Mouse (Mus musculus) adrenal gland, adult 8-10 months (tissue): ENCODE measurements around the gene Sinhcaf. TPM values are rescaled to one million over a fixed set of nuclear protein-coding genes. Genes with fewer than 3 reads are reported as not detected.
"Not testable (repeated sequence)": the region's sequence is repeated elsewhere in the genome, so short reads cannot be mapped to it uniquely, and the experiment has no call there.

Experiments
- DNase-seq: peaks from one replicate; pipeline ENCODE4 v3.0.0; 2022
- total RNA-seq, 4 experiments: library from RNA; stranded (reverse); gene quantifications; 2 replicates each; pipeline ENCODE4 v1.2.4; 2022

The Sinhcaf gene
- total RNA-seq, 4 experiments from 2014 or later: 15.5 to 50.0 (median 31.4) TPM

GRCm38 (mm10) chr6:148945509-148946408, 508 bp downstream of the Sinhcaf start:
- peak; percentile 23 for DNase-seq

GRCm38 (mm10) chr6:148944767-148945508, 1.3 kb downstream of the Sinhcaf start:
- peak; percentile 60 for DNase-seq

DNA sequence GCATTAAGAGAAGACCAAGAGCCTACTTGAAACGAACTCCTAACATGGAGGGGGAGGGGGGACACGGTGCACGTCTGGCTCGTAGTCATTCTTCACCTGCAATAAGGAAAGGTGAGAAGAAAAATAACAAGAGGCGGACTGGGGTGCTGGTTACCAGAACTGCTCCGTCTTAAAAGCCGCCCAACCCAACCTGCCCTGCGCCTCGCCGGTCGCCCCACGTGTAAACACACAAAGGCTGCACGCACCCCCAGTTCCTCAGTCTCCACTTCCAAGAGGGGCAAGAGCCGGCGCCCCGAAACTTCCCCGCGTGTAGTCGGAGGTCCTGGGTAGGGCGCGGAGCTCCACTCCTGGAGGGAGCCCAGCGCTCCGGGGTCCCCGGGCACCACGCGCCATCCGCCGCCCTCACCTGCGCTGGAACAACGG, 1.9 kb downstream of the Sinhcaf start:
- no peak for DNase-seq

DNA sequence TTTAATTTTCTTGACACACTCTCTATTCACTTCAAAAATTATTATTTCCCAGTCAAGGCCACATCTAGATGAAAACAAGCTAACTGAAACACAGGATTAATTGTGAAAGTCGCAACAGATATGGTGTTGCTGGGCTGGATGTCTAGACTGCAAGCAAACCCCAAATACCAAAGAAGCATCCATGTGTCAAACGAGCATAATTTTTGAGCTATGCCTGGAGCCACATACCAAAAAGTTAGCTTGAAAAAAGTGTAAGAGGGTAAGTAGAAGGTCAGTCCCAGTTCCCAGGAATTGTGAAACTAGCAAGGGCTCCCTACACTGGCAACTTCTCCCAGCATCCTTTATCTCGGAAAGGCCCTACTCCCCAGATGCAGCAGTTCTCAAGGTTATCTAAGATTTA, 2.6 kb downstream of the Sinhcaf start:
- no peak for DNase-seq

DNA sequence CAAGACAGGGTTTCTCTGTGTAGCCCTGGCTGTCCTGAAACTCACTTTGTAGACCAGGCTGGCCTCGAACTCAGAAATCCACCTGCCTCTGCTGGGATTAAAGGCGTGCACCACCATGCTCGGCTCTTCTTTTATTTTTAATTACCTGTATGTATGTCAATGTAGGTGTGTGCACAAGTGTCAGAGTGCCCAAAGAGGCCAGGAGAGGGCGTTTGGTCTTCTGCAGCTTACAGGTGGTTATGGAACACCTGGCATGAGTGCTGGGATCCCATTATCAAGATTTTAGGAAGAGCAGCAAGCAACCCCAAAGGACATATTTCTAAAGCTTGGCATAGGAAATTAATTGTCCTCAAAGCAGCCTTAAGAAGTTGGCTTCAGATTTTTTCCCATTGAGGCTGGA, 3.9 kb downstream of the Sinhcaf start:
- DNase-seq: no peak

DNA sequence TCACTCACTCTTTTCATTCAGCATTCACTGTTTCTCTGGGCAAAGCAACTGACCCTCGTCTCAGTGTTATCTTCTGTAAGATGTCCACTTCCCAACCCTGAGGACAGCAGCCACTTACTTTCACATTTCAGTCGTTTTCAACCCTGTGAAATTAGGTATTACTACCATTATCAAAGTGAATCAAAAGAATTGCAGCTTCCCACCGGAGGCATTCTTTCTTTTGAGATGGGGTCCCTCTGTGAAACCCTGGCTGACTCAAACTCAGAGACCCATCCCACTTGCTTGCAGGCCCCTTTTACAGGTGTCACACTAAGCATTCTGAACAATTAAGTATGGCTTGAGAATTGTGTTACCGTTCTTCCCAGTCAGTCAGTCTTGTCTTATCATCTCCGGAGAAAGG, 4.4 kb downstream of the Sinhcaf start:
- DNase-seq: no peak

DNA sequence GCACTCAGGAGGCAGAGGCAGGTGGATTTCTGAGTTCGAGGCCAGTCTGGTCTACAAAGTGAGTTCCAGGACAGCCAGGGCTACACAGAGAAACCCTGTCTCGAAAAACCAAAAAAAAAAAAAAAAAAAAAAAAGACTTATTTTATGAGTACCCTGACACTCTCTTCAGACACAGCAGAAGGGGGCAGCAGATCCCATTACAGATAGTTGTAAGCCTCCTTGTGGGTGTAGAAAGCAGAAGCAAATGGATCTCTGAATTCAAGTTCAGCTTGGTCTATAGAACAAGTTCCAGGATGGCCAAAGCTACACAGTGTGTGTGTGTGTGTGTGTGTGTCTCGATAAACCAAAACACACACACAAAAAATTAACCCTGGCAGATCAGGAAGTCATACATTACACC, 5.9 kb downstream of the Sinhcaf start:
- not testable (repeated sequence) for DNase-seq

- no peak for DNase-seq
Measured at GRCm38 (mm10) chr6:148937693-148938092, 8.6 kb downstream of the Sinhcaf start.

GRCm38 (mm10) chr6:148934961-148935590, 11.2 kb downstream of the Sinhcaf start:
- DNase-seq: no peak

- no peak for DNase-seq
Measured at GRCm38 (mm10) chr6:148931281-148931680, 15.0 kb downstream of the Sinhcaf start.

DNA sequence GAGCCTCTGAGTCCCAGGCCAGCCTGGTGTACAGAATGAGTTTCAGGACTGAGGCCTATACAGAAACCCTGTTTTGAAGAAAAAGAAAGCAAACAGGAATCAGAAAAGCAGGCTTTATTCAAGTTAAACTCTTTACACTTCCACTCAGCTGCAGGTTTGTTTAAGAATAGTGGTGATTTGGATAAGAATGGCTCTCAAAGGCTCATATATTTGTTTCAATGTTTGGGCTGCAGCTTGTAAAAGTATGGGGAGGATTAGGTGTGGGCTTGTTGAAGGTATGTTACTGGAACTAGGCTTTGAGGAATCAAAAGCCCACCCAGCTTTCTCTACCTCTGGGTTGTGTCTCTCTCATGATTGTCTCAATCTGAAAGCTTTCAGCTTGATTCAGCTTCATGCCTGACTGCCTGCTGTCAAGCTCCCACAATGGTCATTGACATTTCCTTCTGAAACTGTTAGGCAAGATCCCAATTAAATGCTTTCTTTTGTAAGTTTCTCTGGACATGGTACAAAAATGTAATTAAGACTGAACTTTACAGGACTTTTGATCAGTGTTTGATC, 27.3 kb downstream of the Sinhcaf start:
- DNase-seq: no peak

DNA sequence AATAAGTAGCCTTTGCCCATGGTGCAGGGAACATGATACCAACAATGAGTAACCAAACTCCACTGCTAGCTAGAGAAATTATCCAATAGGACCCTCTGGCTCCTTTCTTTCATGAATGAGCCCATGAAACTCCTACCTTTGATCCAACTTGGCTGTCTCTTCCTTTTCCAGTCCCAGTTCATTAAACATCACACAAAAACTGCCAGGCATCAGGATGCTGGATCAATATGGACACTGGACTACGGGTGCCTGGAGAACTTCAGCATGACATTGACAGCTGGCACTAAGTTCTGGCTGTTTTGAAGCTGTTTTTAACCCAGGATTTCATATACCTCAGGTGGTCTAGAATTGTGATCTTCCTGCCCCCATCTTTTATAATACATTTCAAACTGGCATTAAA, 28.6 kb downstream of the Sinhcaf start:
- DNase-seq: no peak

DNA sequence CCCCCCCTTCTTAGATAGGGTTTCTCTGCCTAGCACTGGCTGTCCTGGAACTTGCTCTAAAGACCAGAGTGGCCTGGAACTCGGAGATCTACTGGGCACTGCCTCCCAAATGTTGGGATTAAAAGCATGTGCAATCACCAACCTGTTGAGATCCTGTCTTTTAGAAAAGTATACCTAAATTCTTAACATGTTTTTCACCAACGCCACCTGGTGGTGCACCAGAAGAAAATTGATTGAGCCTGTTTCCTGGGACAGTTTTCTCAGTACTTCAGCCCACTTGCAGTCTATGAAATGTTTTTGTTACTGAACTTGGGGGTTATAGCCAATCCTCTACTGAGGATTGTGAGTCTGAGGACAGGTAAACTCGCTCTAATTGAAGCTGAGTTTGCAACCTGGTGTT, 29.4 kb downstream of the Sinhcaf start:
- no peak for DNase-seq

DNA sequence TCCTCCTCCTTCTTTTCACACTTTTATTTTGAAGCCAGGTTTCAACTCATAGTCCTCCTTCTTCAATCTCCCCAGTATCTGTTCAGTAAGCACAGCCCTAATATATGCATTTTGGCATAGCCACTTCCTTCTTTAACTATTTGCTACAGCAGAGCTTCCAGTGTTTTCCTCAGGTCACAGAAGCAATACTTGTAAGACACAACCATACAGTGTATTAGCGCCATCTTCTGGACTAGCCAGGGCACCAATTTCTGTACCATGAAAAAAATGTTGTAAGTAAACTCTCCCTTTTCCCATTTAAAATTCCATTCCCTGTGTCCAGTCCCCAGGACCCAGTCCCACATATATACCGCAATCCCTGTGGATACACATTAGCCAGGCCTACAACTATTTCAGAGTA, 32.3 kb downstream of the Sinhcaf start:
- DNase-seq: peak; percentile 24

GRCm38 (mm10) chr6:148911906-148912305, 34.4 kb downstream of the Sinhcaf start:
- not testable (repeated sequence) for DNase-seq

- DNase-seq: no peak
Measured at GRCm38 (mm10) chr6:148906958-148907357, 39.3 kb downstream of the Sinhcaf start.

- peak; percentile 59 for DNase-seq
Measured at GRCm38 (mm10) chr6:148902728-148903127, 43.5 kb downstream of the Sinhcaf start.

GRCm38 (mm10) chr6:148896507-148896851, 49.8 kb downstream of the Sinhcaf start:
- no peak for DNase-seq

- DNase-seq: peak; percentile 88
Measured at GRCm38 (mm10) chr6:148895773-148896506, 50.3 kb downstream of the Sinhcaf start, which contains the start of gene Caprin2. Gene Caprin2 (minus strand): TSS chr6:148896237.

DNA sequence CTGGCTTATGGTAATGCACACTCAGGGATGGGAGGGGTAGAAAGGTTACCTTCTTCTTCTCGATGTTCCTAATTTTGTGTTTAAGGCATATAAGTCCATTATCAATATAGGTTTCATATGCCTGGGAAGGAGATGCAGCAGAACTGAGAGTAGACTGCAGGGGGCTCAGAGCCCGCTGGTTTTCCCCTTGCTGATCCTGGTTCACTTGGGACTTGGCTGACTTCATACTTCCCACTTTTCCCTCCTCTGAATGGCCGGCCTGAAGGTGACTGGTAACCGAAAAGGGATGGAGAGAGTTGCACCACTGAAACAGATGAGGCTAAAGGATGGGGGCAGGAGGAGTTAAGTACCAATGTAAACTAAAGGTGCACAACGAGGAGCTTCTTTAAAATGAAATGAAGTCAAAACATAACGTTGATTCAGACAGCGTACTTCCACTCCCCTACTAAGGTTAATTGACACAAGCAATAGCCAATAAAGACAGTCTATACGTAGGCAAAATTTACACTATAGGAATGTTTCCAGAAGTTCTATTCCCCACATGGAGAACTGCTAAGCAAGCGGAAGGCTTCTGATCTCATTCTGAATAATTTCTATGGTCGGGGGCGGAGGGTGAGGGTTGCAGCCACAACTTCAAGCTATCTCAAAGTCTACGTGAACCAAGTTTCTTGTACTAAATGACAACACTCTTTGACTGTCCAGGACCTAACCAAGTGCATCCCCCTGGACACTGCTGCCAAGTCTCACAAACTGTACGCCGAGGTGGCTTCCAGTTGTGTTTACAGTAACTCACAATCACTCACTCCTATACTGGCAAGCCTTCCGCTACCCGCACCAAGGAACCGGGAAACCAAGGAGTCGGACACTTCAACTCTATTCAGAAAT, 51.1 kb downstream of the Sinhcaf start:
- DNase-seq: no peak

DNA sequence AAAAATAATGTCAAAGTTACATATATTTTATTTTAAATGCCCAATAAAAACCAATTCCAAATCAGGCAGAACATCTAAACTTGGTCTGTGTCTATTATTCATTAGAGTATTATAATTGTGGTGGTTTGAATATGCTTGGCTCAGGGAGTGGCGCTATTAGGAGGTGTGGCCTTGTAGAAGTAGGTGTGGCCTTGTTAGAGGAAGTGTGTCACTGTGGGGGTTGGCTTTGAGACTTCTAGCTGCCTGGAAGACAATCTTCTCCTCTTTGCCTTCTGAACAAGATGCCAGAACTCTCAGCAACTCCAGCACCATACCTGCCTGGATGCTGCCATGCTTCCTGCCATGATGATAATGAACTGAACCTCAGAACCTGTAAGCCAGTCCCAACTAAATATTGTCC, 72.4 kb downstream of the Sinhcaf start:
- no peak for DNase-seq
